Mouse (Mus musculus): ENCODE data around the gene Psg19. TPM values are rescaled to one million over a fixed set of nuclear protein-coding genes. Genes with fewer than 3 reads are reported as not detected.
"Not testable (repeated sequence)": the region's sequence is repeated elsewhere in the genome, so short reads cannot be mapped to it uniquely, and the experiment has no call there.

The Psg19 gene
- polyA plus RNA-seq, 1 experiment, result not detected

GRCm38 (mm10) chr7:18828592-18828991, 30.3 kb upstream of the Psg19 start:
- Histone ChIP-seq H3K4me3 (ENCODE audit: insufficient read depth, low read depth, low read length) (no peak overlapping the region), H3K36me3 (ENCODE audit: control insufficient read depth, insufficient read depth, low read length) (no peaks in the 10 kb centered on the region), H3K4me1 (ENCODE audit: control insufficient read depth, insufficient read depth, low read length) (no peaks in the 10 kb centered on the region), H3K27me3 (replicated peaks; ENCODE audit: control insufficient read depth, insufficient read depth, low read length) (no peaks in the 10 kb centered on the region), H3K27ac (ENCODE audit: insufficient read depth, low read depth, low read length) (no peak overlapping the region)
- TF ChIP-seq POLR2A (IDR thresholded peaks at IDR 0.05; ENCODE audit: low read depth, low read length), result no peak
- 0 out of 2 replicates have a peak, but pooled peaks have one; percentile 25 for TF ChIP-seq CTCF (conservative IDR thresholded peaks at IDR 0.05; ENCODE audit: insufficient read depth, insufficient read length, low read depth, low read length)
- DNase-seq, result peak; percentile 7
- 73% methylated on average over 9 of the region's 9 CpGs for WGBS

GRCm38 (mm10) chr7:18827792-18828546, 29.6 kb upstream of the Psg19 start:
- whole genome bisulfite sequencing, result 69% methylated on average over 26 of the region's 26 CpGs
- TF ChIP-seq POLR2A (IDR thresholded peaks at IDR 0.05; ENCODE audit: low read depth, low read length), result no peak
- TF ChIP-seq CTCF (conservative IDR thresholded peaks at IDR 0.05; ENCODE audit: insufficient read depth, insufficient read length, low read depth, low read length), result no peak
- no peak for DNase-seq
- Histone ChIP-seq H3K4me1 (ENCODE audit: control insufficient read depth, insufficient read depth, low read length) (no peaks in the 10 kb centered on the region), H3K4me3 (ENCODE audit: insufficient read depth, low read depth, low read length) (no peak overlapping the region), H3K36me3 (ENCODE audit: control insufficient read depth, insufficient read depth, low read length) (no peaks in the 10 kb centered on the region), H3K27me3 (replicated peaks; ENCODE audit: control insufficient read depth, insufficient read depth, low read length) (no peaks in the 10 kb centered on the region), H3K27ac (ENCODE audit: insufficient read depth, low read depth, low read length) (no peak overlapping the region)

- Histone ChIP-seq H3K4me1 (ENCODE audit: control insufficient read depth, insufficient read depth, low read length) (no peaks in the 10 kb centered on the region), H3K36me3 (ENCODE audit: control insufficient read depth, insufficient read depth, low read length) (no peaks in the 10 kb centered on the region), H3K4me3 (ENCODE audit: insufficient read depth, low read depth, low read length) (no peak within 1 kb of the TSS), H3K27me3 (replicated peaks; ENCODE audit: control insufficient read depth, insufficient read depth, low read length) (no peaks in the 10 kb centered on the region), H3K27ac (ENCODE audit: insufficient read depth, low read depth, low read length) (no peak within 1 kb of the TSS)
- DNase-seq, result no peak
- TF ChIP-seq POLR2A (IDR thresholded peaks at IDR 0.05; ENCODE audit: low read depth, low read length), result no peak
- no peak for TF ChIP-seq CTCF (conservative IDR thresholded peaks at IDR 0.05; ENCODE audit: insufficient read depth, insufficient read length, low read depth, low read length)
- 80% methylated on average over 3 of the region's 3 CpGs for WGBS
Observed at GRCm38 (mm10) chr7:18821507-18821906, 23.2 kb upstream of the Psg19 start, which contains the start of gene Psg17. Gene Psg17, minus strand, starts transcription at chr7:18821607.

GRCm38 (mm10) chr7:18818301-18818700, 20.0 kb upstream of the Psg19 start:
- WGBS, result 86% methylated on average over 9 of the region's 9 CpGs
- no peak overlapping the region for H3K4me3 ChIP-seq (ENCODE audit: insufficient read depth, low read depth, low read length)
- TF ChIP-seq CTCF (conservative IDR thresholded peaks at IDR 0.05; ENCODE audit: insufficient read depth, insufficient read length, low read depth, low read length) (no peak), POLR2A (IDR thresholded peaks at IDR 0.05; ENCODE audit: low read depth, low read length) (no peak)
- no peak overlapping the region for H3K27ac ChIP-seq (ENCODE audit: insufficient read depth, low read depth, low read length)
- no peaks in the 10 kb centered on the region; the same call in 1 of the 2 replicates for H3K27me3 ChIP-seq (replicated peaks; ENCODE audit: control insufficient read depth, insufficient read depth, low read length)
- no peaks in the 10 kb centered on the region for H3K36me3 ChIP-seq (ENCODE audit: control insufficient read depth, insufficient read depth, low read length)
- DNase-seq, result no peak
- no peaks in the 10 kb centered on the region for H3K4me1 ChIP-seq (ENCODE audit: control insufficient read depth, insufficient read depth, low read length)

- no peak overlapping the region for H3K27ac ChIP-seq (ENCODE audit: insufficient read depth, low read depth, low read length)
- no peaks in the 10 kb centered on the region for H3K27me3 ChIP-seq (replicated peaks; ENCODE audit: control insufficient read depth, insufficient read depth, low read length)
- no peak for DNase-seq
- H3K4me1 ChIP-seq (ENCODE audit: control insufficient read depth, insufficient read depth, low read length), result no peaks in the 10 kb centered on the region
- H3K4me3 ChIP-seq (ENCODE audit: insufficient read depth, low read depth, low read length), result no peak overlapping the region
- TF ChIP-seq POLR2A (IDR thresholded peaks at IDR 0.05; ENCODE audit: low read depth, low read length) (no peak), CTCF (conservative IDR thresholded peaks at IDR 0.05; ENCODE audit: insufficient read depth, insufficient read length, low read depth, low read length) (no peak)
- no peaks in the 10 kb centered on the region for H3K36me3 ChIP-seq (ENCODE audit: control insufficient read depth, insufficient read depth, low read length)
Observed at GRCm38 (mm10) chr7:18803526-18803925, 5.2 kb upstream of the Psg19 start.

- Histone ChIP-seq H3K27ac (ENCODE audit: insufficient read depth, low read depth, low read length) (no peak overlapping the region), H3K36me3 (ENCODE audit: control insufficient read depth, insufficient read depth, low read length) (no peaks in the 10 kb centered on the region), H3K4me1 (ENCODE audit: control insufficient read depth, insufficient read depth, low read length) (no peaks in the 10 kb centered on the region), H3K27me3 (replicated peaks; ENCODE audit: control insufficient read depth, insufficient read depth, low read length) (no peaks in the 10 kb centered on the region), H3K4me3 (ENCODE audit: insufficient read depth, low read depth, low read length) (no peak overlapping the region)
- 0 out of 2 replicates have a peak, but pooled peaks have one; percentile 13 for TF ChIP-seq CTCF (conservative IDR thresholded peaks at IDR 0.05; ENCODE audit: insufficient read depth, insufficient read length, low read depth, low read length)
- no peak for TF ChIP-seq POLR2A (IDR thresholded peaks at IDR 0.05; ENCODE audit: low read depth, low read length)
- 38% methylated on average over 3 of the region's 3 CpGs for WGBS
- no peak for DNase-seq
Observed at GRCm38 (mm10) chr7:18799129-18799528, 809 bp upstream of the Psg19 start.

GRCm38 (mm10) chr7:18790671-18791070, 7.6 kb downstream of the Psg19 start:
- not testable (repeated sequence) for H3K4me1 ChIP-seq (ENCODE audit: control insufficient read depth, insufficient read depth, low read length); H3K27ac ChIP-seq (ENCODE audit: insufficient read depth, low read depth, low read length); H3K27me3 ChIP-seq (replicated peaks; ENCODE audit: control insufficient read depth, insufficient read depth, low read length); H3K36me3 ChIP-seq (ENCODE audit: control insufficient read depth, insufficient read depth, low read length); DNase-seq; H3K4me3 ChIP-seq (ENCODE audit: insufficient read depth, low read depth, low read length)

Data from kidney, adult 2 months (tissue).